Mouse (Mus musculus): Measurements from ENCODE around the gene Eepd1. TPM values are rescaled to one million over a fixed set of nuclear protein-coding genes. Genes with fewer than 3 reads are reported as not detected.

The Eepd1 gene
- total RNA-seq, 1 experiment from 2014 or later, result 53.9 TPM

DNA sequence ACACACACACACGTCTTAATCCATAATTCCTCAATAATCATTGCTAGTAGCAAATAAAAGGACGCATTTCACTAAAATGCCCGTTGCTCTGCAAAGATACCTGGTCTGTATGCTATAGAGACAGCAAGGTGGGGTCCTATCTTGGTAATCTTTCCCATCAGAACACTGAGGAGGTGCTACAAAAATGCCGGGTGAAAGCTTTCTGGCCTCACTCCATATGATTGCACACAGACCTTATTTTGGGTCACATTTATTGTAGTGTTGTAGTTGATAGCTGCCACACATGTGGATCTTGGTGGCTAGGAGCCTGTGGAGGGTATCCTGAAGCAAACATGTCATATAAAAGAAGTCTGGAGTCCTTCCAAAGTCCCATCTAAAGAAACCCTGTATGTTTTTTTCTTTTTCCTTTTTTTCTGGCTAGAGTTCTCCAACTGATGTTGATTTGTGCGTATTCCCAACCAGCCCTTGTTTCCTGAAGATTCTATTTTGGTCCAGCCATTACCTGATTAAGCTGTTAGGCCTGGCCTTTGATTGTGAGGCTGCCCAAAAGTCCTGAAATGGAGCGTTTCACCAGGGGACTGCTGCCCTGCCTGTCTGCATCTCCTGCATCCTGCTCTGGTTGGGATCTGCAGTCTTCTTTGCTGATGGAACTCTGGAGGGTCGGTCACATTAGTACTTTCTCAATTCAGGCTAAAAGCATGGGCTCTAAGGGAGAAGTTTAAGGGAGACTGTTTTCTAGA is 8.0 kb downstream of the Eepd1 start:
- DNase-seq, result no peak

GRCm38 (mm10) chr9:25490278-25491145 is 9.2 kb downstream of the Eepd1 start:
- DNase-seq, result no peak

DNA sequence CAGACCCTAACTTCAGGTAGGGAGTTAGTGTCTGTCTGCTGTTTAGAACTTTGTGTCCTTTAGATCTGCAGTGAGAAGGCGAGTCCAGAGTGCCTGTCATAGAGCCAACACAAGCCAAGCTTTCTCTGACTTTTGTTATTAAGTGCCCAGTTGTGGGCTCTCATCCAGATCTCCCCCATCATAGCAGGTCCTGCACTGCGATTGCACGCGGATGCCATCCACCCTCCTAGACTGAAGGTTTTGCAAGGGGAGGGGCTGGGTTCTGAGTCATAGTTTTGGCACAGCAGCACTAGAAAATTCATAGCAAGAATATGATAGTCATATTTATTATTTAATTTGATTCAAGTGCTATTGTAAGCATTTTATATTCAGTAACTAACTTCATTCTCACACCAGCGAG is 12.6 kb downstream of the Eepd1 start:
- peak; percentile 71 for DNase-seq

- no peak for DNase-seq
Measured at GRCm38 (mm10) chr9:25495601-25496000, 14.3 kb downstream of the Eepd1 start.

GRCm38 (mm10) chr9:25496196-25496595 is 14.8 kb downstream of the Eepd1 start:
- no peak for DNase-seq

- no peak for DNase-seq
Measured at GRCm38 (mm10) chr9:25496703-25497102, 15.4 kb downstream of the Eepd1 start.

- no peak for DNase-seq
Measured at GRCm38 (mm10) chr9:25498770-25499169, 17.4 kb downstream of the Eepd1 start.

- no peak for DNase-seq
Measured at GRCm38 (mm10) chr9:25499306-25499705, 18.0 kb downstream of the Eepd1 start.

DNA sequence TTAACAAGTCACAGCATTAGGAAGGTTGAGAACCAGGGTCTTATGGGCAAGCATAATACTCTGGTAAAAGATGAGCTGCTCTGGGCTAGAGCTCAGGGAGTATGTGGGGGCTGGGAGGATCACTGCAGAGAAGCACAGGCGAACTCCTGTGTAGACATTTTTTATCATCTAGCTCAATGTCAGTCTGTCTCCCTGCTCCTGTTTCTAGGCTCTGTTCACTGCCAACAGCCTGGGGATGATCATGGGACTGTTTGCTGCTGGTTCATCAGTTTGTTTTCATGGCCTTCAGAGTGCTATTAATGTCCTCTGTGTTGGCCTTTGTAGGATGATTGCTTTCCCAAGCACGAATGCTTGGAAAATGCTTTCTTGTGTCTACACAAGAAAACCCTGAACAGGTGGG is 18.7 kb downstream of the Eepd1 start:
- DNase-seq, result no peak

DNA sequence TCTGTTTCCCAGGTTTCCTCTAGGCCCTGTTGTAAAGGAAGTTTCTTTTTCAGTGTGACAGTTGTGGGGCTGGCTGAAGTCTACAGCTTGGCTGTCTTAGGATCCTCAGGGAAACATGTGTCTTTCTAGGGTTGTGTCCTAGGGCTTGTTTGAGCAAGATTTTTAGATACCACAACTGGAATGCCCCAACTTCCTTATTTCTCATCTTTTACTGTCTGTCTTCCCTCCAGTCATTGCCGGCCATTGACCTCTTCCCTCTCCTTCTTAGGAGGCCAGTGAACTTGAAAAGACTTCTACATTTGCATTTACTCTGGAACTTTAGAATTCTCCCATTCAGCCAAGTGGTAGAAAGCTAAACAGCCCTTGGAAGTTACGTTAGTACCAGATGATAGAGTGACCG is 27.5 kb downstream of the Eepd1 start:
- no peak for DNase-seq

DNA sequence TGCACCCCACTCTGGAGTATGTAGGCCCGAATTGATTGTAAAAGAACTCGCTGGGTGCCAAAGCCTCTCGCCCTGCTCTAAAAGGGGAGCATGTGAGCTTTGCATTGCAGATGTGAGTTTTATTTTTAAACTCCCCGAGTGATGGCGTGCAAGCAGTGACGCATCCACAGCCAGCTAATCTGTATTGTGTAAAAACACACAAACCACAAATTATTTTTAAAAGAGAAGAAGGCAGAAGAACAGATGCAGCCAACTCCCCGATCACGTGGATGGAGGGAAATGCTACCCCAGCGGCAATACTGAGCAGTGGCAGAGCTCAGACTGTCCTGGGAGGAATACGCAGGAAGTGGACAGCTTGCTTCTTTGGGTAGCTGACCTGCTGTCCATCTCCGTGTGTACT is 29.2 kb downstream of the Eepd1 start:
- DNase-seq, result no peak

DNA sequence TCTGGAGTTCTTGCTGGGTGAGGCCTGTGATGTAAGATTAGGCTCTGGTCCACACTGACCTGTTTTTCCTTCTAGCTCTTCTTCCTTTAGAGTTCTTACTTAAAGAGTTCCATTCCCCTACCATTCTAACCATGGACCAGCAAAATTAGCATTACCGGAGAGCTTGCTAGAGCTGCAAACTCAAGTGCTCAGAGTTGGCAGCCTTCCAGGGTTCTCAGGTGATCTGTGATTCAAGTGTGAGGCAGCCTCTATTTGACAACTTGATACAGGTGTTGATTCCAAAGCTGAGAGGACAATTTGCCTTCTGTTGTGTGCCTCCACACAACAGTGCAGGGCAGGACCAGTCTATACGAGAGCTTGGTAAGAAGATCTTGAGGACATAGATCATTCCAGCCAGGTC is 31.7 kb downstream of the Eepd1 start:
- DNase-seq, result no peak

DNA sequence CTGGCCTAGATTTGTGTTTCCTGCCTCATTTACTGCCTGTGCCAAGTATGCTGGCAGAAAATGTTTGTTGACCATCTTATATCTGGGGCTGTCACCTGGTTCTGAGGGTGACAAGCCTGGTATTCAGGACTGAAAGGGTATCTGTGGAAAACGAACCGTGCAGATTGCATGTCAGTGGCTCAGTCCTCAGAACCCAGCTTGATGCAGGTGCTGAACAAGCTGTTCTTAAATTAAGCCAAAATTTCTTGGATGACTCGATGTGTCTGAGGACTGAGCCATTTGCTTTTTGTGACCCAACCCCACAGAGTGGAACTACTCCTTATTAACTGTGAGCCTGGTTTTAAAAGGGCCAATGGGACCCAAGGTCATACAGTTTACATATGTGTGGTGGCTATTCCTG is 32.2 kb downstream of the Eepd1 start:
- no peak for DNase-seq

- no peak for DNase-seq
Measured at GRCm38 (mm10) chr9:25516640-25517039, 35.3 kb downstream of the Eepd1 start.

- DNase-seq, result no peak
Measured at GRCm38 (mm10) chr9:25517982-25518381, 36.6 kb downstream of the Eepd1 start.

GRCm38 (mm10) chr9:25519193-25519592 is 37.8 kb downstream of the Eepd1 start:
- DNase-seq, result peak; percentile 9

DNA sequence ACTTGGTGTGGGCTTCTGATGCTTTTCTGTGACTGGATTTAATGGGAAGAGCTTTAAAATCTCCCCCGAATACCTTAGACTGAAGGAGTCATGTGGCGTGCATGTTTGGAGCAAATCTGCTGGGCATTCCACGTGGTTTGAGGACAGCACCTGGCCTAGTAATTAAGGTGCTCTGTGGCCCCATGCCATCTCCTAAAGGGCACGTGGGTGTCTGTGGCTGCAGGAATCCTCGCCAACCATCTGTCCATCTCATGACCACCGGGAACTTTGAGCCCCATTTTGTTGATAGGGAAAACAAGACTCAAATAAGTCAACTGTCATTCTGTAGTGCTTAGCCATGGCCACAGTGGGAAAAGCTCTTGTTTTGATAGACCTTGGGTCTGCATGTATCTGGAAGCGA is 39.5 kb downstream of the Eepd1 start:
- DNase-seq, result no peak

GRCm38 (mm10) chr9:25521825-25522224 is 40.5 kb downstream of the Eepd1 start:
- DNase-seq, result no peak

DNA sequence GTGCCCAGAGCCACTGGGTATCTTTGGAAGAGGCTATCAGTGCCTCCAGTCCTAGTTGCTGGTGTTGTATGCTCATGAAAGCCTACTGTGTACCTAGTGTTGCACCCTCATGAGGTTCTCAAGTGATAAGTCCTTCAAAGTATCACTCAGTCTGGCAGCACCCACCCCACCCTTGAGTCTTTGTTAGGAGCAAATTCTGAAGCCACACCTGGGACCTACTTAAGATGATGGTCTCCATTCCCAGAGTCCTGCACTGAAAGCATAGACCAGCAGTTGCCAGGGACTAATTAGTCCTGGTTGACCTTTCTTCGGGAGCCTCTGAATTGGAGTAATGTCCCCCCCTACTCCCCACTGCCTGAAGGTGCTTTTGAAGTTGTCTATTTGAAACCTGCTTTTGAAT is 45.2 kb downstream of the Eepd1 start:
- no peak for DNase-seq

DNA sequence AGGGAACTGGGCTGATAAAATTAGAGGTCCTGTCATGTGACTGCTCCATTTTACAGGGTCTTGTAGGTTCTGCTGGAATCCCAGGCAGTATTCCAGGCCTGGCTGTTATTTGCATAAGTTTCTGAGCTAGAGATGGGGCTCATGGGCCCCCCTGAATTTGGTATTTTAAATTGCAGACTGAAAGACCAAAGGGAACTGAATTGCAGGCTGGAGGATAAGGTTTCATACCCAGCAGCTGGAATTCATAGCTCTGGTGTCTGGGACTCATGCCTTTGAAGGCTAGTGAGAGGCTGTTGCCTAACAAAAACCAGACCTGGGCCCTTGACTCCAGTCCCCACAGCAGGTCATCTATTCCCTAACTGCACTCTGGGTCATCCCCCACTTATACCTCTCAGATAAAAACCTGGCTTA is 45.6 kb downstream of the Eepd1 start:
- no peak for DNase-seq

GRCm38 (mm10) chr9:25527359-25528038 is 46.2 kb downstream of the Eepd1 start:
- no peak for DNase-seq

DNA sequence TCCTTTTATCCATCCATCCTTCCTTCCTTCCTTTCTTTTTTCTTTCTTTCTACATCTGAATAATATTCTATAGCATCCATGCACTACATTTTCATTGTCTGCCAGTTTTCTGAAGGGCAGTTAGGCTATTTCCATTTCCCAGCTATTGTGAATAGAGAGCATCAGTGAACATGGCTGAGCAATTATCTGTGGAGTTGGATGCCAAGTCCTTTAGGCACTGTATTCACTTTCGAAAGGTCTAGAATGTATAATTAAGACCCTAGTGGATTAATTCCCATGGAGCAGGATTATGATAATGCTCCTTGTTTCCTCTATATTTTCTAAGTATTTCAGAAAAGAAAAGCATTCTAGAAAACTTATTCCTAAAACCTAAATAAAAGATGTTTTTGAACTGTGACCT is 50.3 kb downstream of the Eepd1 start:
- no peak for DNase-seq

DNA sequence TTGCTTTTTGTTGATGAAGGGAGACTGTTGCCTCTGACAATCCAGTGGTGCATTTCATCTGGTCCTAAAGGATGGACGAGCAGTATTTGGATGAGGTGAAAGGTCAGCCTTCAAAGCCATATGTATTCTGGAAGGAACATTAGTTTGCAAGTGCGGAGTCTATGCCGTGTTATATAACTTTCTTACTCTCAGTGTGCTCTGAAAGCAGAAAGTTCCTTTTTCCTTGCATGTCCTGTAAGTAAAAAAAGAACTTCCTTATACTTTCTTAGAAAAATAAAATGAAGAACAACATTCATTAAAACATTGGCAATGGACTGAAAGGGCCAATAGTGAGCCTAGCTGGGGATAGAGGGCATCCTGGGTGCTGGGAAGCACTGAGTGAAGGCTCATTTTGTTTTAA is 50.8 kb downstream of the Eepd1 start:
- no peak for DNase-seq
